Mouse (Mus musculus) CH12.LX (cell line): Measurements from ENCODE around the gene Capn2. TPM values are rescaled to one million over a fixed set of nuclear protein-coding genes. Genes with fewer than 3 reads are reported as not detected.

ENCODE experiments used
- DNase-seq: peaks from one replicate; pipeline ENCODE4 v3.0.0-alpha.2; 2013; ENCODE audit errors: extremely low read depth
- H3K27ac ChIP-seq: 2 replicates; pipeline ENCODE4 v1.5.1; 2012; ENCODE audit warnings: low read depth, mild to moderate bottlenecking, control low read depth, moderate library complexity; ENCODE audit not compliant: insufficient read depth
- H3K27me3 ChIP-seq: replicated peaks from 2 replicates; pipeline ENCODE3; 2012; ENCODE audit warnings: inconsistent platforms
- H3K36me3 ChIP-seq, 2 experiments: replicated peaks in 1 of 2; 2 replicates each; pipeline versions ENCODE3 to v1.6.1; 2012; ENCODE audit warnings: inconsistent platforms in 1 of 2, low read length in 1 of 2, mild to moderate bottlenecking in 1 of 2, mixed read lengths in 1 of 2, moderate library complexity in 1 of 2; ENCODE audit not compliant: control insufficient read depth in 1 of 2, insufficient read depth in 1 of 2
- H3K4me1 ChIP-seq, 2 experiments: 2 replicates each; pipeline ENCODE4 v1.6.1; 2012; ENCODE audit warnings: inconsistent platforms in 1 of 2, moderate library complexity in 1 of 2; ENCODE audit not compliant: insufficient read depth in 2 of 2, control insufficient read depth in 1 of 2
- H3K4me2 ChIP-seq: 2 replicates; pipeline ENCODE4 v1.6.1; 2012; ENCODE audit warnings: low read depth, mild to moderate bottlenecking, control low read depth; ENCODE audit not compliant: poor library complexity, insufficient read depth, severe bottlenecking
- H3K4me3 ChIP-seq, 3 experiments: fragments of 150-350 bp in 1 of 3; sonication (generic) in 1 of 3; replicated peaks in 1 of 3; 2 replicates each; pipeline versions ENCODE3 to v1.5.1; 2011 to 2012; ENCODE audit warnings: low read depth in 2 of 3, low read length in 2 of 3, mild to moderate bottlenecking in 2 of 3, moderate library complexity in 2 of 3, control low read depth in 1 of 3, improper control_type of control experiment in 1 of 3, inconsistent platforms in 1 of 3, mixed read lengths in 1 of 3; ENCODE audit not compliant: poor library complexity in 1 of 3
- H3K79me2 ChIP-seq: replicated peaks from 2 replicates; pipeline ENCODE4 v1.6.1; 2012; ENCODE audit warnings: mild to moderate bottlenecking, moderate library complexity; ENCODE audit not compliant: control insufficient read depth, poor library complexity, insufficient read depth, severe bottlenecking; ENCODE audit errors: extremely low read depth
- H3K9ac ChIP-seq: 2 replicates; pipeline ENCODE4 v1.6.1; 2012; ENCODE audit warnings: low read depth, mild to moderate bottlenecking, control low read depth, moderate library complexity; ENCODE audit not compliant: insufficient read depth
- H3K9me3 ChIP-seq: replicated peaks from 2 replicates; pipeline ENCODE3; 2012; ENCODE audit warnings: low read length, inconsistent platforms, mixed read lengths
- BHLHE40 ChIP-seq: IDR thresholded peaks from 2 replicates; pipeline ENCODE4 v1.6.1; 2011; ENCODE audit warnings: mild to moderate bottlenecking, low read depth, low read length, improper control_type of control experiment
- CHD1 ChIP-seq: IDR thresholded peaks from 2 replicates; pipeline ENCODE4 v1.6.1; 2012; ENCODE audit warnings: low read depth, low read length, improper control_type of control experiment, inconsistent platforms
- E2F4 ChIP-seq: IDR thresholded peaks from 2 replicates; pipeline ENCODE4 v1.6.1; 2011; ENCODE audit warnings: low read depth, low read length, improper control_type of control experiment; ENCODE audit not compliant: insufficient replicate concordance
- ETS1 ChIP-seq: conservative IDR thresholded peaks from 2 replicates; pipeline ENCODE4 v1.6.1; 2012; ENCODE audit warnings: low read depth, mild to moderate bottlenecking, inconsistent platforms, low read length, improper control_type of control experiment, moderate library complexity
- GABPA ChIP-seq: IDR thresholded peaks from 2 replicates; pipeline ENCODE4 v1.6.1; 2012; ENCODE audit warnings: low read depth, low read length, improper control_type of control experiment, inconsistent platforms; ENCODE audit not compliant: insufficient replicate concordance
- HCFC1 ChIP-seq: IDR thresholded peaks from 2 replicates; pipeline ENCODE4 v1.6.1; 2012; ENCODE audit warnings: low read depth, mild to moderate bottlenecking, inconsistent platforms, low read length, improper control_type of control experiment
- IRF4 ChIP-seq: IDR thresholded peaks from 2 replicates; pipeline ENCODE4 v1.6.1; 2014; ENCODE audit warnings: low read depth, mild to moderate bottlenecking, inconsistent platforms, low read length, improper control_type of control experiment
- JUND ChIP-seq: conservative IDR thresholded peaks from 2 replicates; pipeline ENCODE4 v1.6.1; 2011; ENCODE audit warnings: low read depth, low read length, improper control_type of control experiment
- MAFK ChIP-seq: IDR thresholded peaks from 2 replicates; pipeline ENCODE4 v1.6.1; 2011; ENCODE audit warnings: low read length, improper control_type of control experiment; ENCODE audit not compliant: insufficient replicate concordance
- MAX ChIP-seq: IDR thresholded peaks from 2 replicates; pipeline ENCODE4 v1.6.1; 2011; ENCODE audit warnings: low read length, improper control_type of control experiment
- MAZ ChIP-seq: IDR thresholded peaks from 2 replicates; pipeline ENCODE4 v1.6.1; 2012; ENCODE audit warnings: low read depth, mild to moderate bottlenecking, inconsistent platforms, low read length, improper control_type of control experiment, moderate library complexity
- MXI1 ChIP-seq: IDR thresholded peaks from 2 replicates; pipeline ENCODE4 v1.6.1; 2011; ENCODE audit warnings: mild to moderate bottlenecking, low read depth, low read length, improper control_type of control experiment
- MYC ChIP-seq: IDR thresholded peaks from 2 replicates; pipeline ENCODE4 v1.6.1; 2011; ENCODE audit warnings: low read depth, mild to moderate bottlenecking, improper control_type of control experiment, low read length
- NRF1 ChIP-seq: IDR thresholded peaks from 2 replicates; pipeline ENCODE4 v1.6.1; 2014; ENCODE audit warnings: low read depth, mild to moderate bottlenecking, inconsistent platforms, low read length, improper control_type of control experiment, moderate library complexity
- PAX5 ChIP-seq: IDR thresholded peaks from 2 replicates; pipeline ENCODE4 v1.6.1; 2012; ENCODE audit warnings: low read length, inconsistent platforms, mixed read lengths
- POLR2A ChIP-seq: IDR thresholded peaks from 2 replicates; pipeline ENCODE4 v1.6.1; 2011; ENCODE audit warnings: low read depth, mild to moderate bottlenecking, improper control_type of control experiment, low read length
- POLR2AphosphoS2 ChIP-seq: IDR thresholded peaks from 2 replicates; pipeline ENCODE4 v1.6.1; 2011; ENCODE audit warnings: low read depth, low read length, improper control_type of control experiment
- SIN3A ChIP-seq: IDR thresholded peaks from 2 replicates; pipeline ENCODE4 v1.6.1; 2012; ENCODE audit warnings: low read length, improper control_type of control experiment, inconsistent platforms
- TBP ChIP-seq: conservative IDR thresholded peaks from 2 replicates; pipeline ENCODE4 v1.6.1; 2011; ENCODE audit warnings: low read depth, low read length, improper control_type of control experiment
- TCF12 ChIP-seq: IDR thresholded peaks from 2 replicates; pipeline ENCODE4 v1.6.1; 2014; ENCODE audit warnings: low read depth, mild to moderate bottlenecking, inconsistent platforms, low read length, improper control_type of control experiment
- UBTF ChIP-seq: IDR thresholded peaks from 2 replicates; pipeline ENCODE4 v1.6.1; 2012; ENCODE audit warnings: low read depth, mild to moderate bottlenecking, inconsistent platforms, low read length, improper control_type of control experiment, moderate library complexity
- ZNF384 ChIP-seq: IDR thresholded peaks from 2 replicates; pipeline ENCODE4 v1.6.1; 2012; ENCODE audit warnings: low read depth, low read length, improper control_type of control experiment, inconsistent platforms
- dilution Hi-C: fragments of 300-500 bp; cut with MboI; formaldehyde crosslinking; loops from 2 replicates; pipeline ENCODE4 v1.14.3; 2020; ENCODE audit warnings: low sequenced_read_pairs; ENCODE audit not compliant: extremely low pct_unique_long_range_greater_than_20kb, extremely low pct_ligation_motif_present
- in situ Hi-C: fragments of 300-500 bp; cut with MboI; formaldehyde crosslinking; loops from 3 replicates; pipeline ENCODE4 v1.14.3; 2019; ENCODE audit warnings: low sequenced_read_pairs, low pct_ligation_motif_present, low pct_unique_long_range_greater_than_20kb, mixed read lengths
- polyA plus RNA-seq: library from polyadenylated mRNA; unstranded; fragments of >175 nt; gene quantifications from 2 replicates; pipeline ENCODE4 v1.2.1, GENCODE M21; 2012; ENCODE audit warnings: low read depth; ENCODE audit not compliant: insufficient read length
- total RNA-seq, 2 experiments: library from RNA; depleted of rRNA; stranded (reverse); fragments of 300-350 nt in 1 of 2; fragments of >200 nt in 1 of 2; gene quantifications; 2 replicates each; pipeline ENCODE4 v1.2.3; 2012 to 2014

The Capn2 gene
- total and polyA plus RNA-seq, 3 experiments = 10.9 to 28.1 (median 15.0) TPM

GRCm38 (mm10) chr1:182511073-182511472 lies 6.3 kb downstream of the Capn2 start:
- no peak overlapping the region for H3K4me3 ChIP-seq
- TF ChIP-seq CHD1 (no peak), GABPA (no peak), POLR2AphosphoS2 (no peak), ZNF384 (no peak), TBP (no peak), POLR2A (no peak), MAFK (no peak), E2F4 (no peak), MAZ (no peak), HCFC1 (no peak), MYC (no peak), MAX (no peak), ETS1 (no peak)
- TF ChIP-seq, all 38 proteins: peak for 0
- no peaks in the 10 kb centered on the region for H3K9me3 ChIP-seq
- no peak overlapping the region for H3K27ac ChIP-seq
- in situ Hi-C loops = loop anchor here (25.0 kb wide), 1 partner anchor 624 kb away; no protein-coding TSS in a partner anchor
- dilution Hi-C loops = no loop called here
- DNase-seq = no peak
- H3K9ac ChIP-seq = no peak overlapping the region
- peaks cover 20 to 36% of the 10 kb centered on the region in 2 experiments for H3K36me3 ChIP-seq
- H3K79me2 ChIP-seq = no peaks in the 10 kb centered on the region; the same call in 1 of the 2 replicates
- peaks cover 12 to 41% of the 10 kb centered on the region in 2 experiments for H3K4me1 ChIP-seq
- no peaks in the 10 kb centered on the region for H3K27me3 ChIP-seq
- no peak overlapping the region for H3K4me2 ChIP-seq

- H3K36me3 ChIP-seq = peaks cover 20 to 37% of the 10 kb centered on the region in 2 experiments
- dilution Hi-C loops (no loop called here), in situ Hi-C loops (loop anchor here (25.0 kb wide), 1 partner anchor 622 kb away; no protein-coding TSS in a partner anchor)
- no peak for DNase-seq
- no peak overlapping the region for H3K9ac ChIP-seq
- H3K4me3 ChIP-seq = no peak overlapping the region
- H3K4me2 ChIP-seq = no peak overlapping the region
- H3K79me2 ChIP-seq = no peaks in the 10 kb centered on the region
- H3K9me3 ChIP-seq = no peaks in the 10 kb centered on the region
- TF ChIP-seq NRF1 (no peak), TCF12 (no peak), CHD1 (no peak), PAX5 (no peak), UBTF (no peak), IRF4 (no peak), MXI1 (no peak), POLR2A (no peak), BHLHE40 (no peak), SIN3A (no peak), MAZ (no peak), JUND (no peak), HCFC1 (no peak), MAFK (no peak)
- TF ChIP-seq, all 38 proteins: peak for 0
- peaks cover 19 to 39% of the 10 kb centered on the region in 2 experiments for H3K4me1 ChIP-seq
- H3K27ac ChIP-seq = no peak overlapping the region
- no peaks in the 10 kb centered on the region for H3K27me3 ChIP-seq
Observed at GRCm38 (mm10) chr1:182509110-182509797, 8.2 kb downstream of the Capn2 start.
